Mouse (Mus musculus) midbrain, postnatal 0 days (tissue): ENCODE measurements around the gene Npw. TPM values are rescaled to one million over a fixed set of nuclear protein-coding genes. Genes with fewer than 3 reads are reported as not detected.
A peak's percentile ranks its signal among the peaks of the same experiment; 100 is the strongest.

ENCODE experiments used
- ATAC-seq: fragments of 200-750 bp; cut with Nextera tagmentation; 2 replicates; pipeline ENCODE4 v1.8.0; 2017; ENCODE audit warnings: moderate number of reproducible peaks, mild to moderate bottlenecking, moderate TSS enrichment, moderate library complexity; ENCODE audit not compliant: low FRiP score
- DNase-seq: peaks from one replicate; pipeline ENCODE4 v3.0.0-alpha.2; 2015; ENCODE audit warnings: low spot score
- H3K27ac ChIP-seq: fragments of 300-500 bp; sonication (generic); 2 replicates; pipeline ENCODE4 v1.5.1; 2014; ENCODE audit warnings: low read depth, mild to moderate bottlenecking, low read length, mixed read lengths
- H3K27me3 ChIP-seq: fragments of 300-500 bp; sonication (generic); 2 replicates; pipeline ENCODE4 v1.6.1; 2014; ENCODE audit warnings: low read length, control low read depth, mixed read lengths; ENCODE audit not compliant: insufficient read depth
- H3K36me3 ChIP-seq: fragments of 300-500 bp; sonication (generic); 2 replicates; pipeline ENCODE4 v1.6.1; 2014; ENCODE audit warnings: low read length, control low read depth, mixed read lengths; ENCODE audit not compliant: insufficient read depth
- H3K4me1 ChIP-seq: fragments of 300-500 bp; sonication (generic); 2 replicates; pipeline ENCODE4 v1.6.1; 2014; ENCODE audit warnings: mild to moderate bottlenecking, control low read depth, antibody characterized with exemption, low read length, mixed read lengths; ENCODE audit not compliant: insufficient read depth
- H3K4me2 ChIP-seq: fragments of 300-500 bp; sonication (generic); 2 replicates; pipeline ENCODE4 v1.6.1; 2014; ENCODE audit warnings: low read depth, mild to moderate bottlenecking, low read length, mixed read lengths; ENCODE audit not compliant: poor library complexity, severe bottlenecking
- H3K4me3 ChIP-seq: fragments of 300-500 bp; sonication (generic); 2 replicates; pipeline ENCODE4 v1.5.1; 2014; ENCODE audit warnings: low read depth, mild to moderate bottlenecking, low read length, moderate library complexity
- H3K9ac ChIP-seq: fragments of 300-500 bp; sonication (generic); replicated peaks from 2 replicates; pipeline ENCODE4 v1.6.1; 2014; ENCODE audit warnings: mild to moderate bottlenecking, low read length, moderate library complexity, mixed read lengths; ENCODE audit not compliant: poor library complexity, severe bottlenecking
- H3K9me3 ChIP-seq: fragments of 300-500 bp; sonication (generic); 2 replicates; pipeline ENCODE4 v1.6.1; 2016; ENCODE audit warnings: low read length, control low read depth
- CTCF ChIP-seq: IDR thresholded peaks from 2 replicates; pipeline ENCODE4 v1.5.1; 2016; ENCODE audit warnings: antibody characterized with exemption, mild to moderate bottlenecking
- WGBS: fragments of 180-500 bp; shearing (Covaris S2); extraction: QIAGEN DNeasy Blood & Tissue Kit; methylation state at CpG from one replicate; pipeline ENCODE4 v1.1.7; 2014; 5-methylcytosine and 5-hydroxymethylcytosine counted together
- polyA plus RNA-seq: library from polyadenylated mRNA; unstranded; fragments of >200 nt; fragmentation: Nextera tagmentation; extraction: Ambion mirVana; gene quantifications from 2 replicates; pipeline ENCODE4 v1.2.1, GENCODE M21; 2015
- total RNA-seq: library from RNA; depleted of rRNA; stranded (reverse); fragments of >200 nt; gene quantifications from 2 replicates; pipeline ENCODE4 v1.2.3, GENCODE M21; 2014

Gene Npw
- total and polyA plus RNA-seq, 2 experiments from 2014 or later: 0.86 TPM; not detected in 1

- peak within 1 kb of the TSS; percentile 65 for H3K4me2 ChIP-seq
- H3K36me3 ChIP-seq: peaks cover 23% of the 10 kb centered on the region
- TF ChIP-seq CTCF: 0 out of 2 replicates have a peak, but pooled peaks have one; percentile 15
- H3K27me3 ChIP-seq: no peaks in the 10 kb centered on the region
- DNase-seq (peak; percentile 70), ATAC-seq (peak; percentile 76)
- no peaks in the 10 kb centered on the region for H3K9me3 ChIP-seq
- peak within 1 kb of the TSS; percentile 64 for H3K4me3 ChIP-seq
- peaks cover 14% of the 10 kb centered on the region for H3K4me1 ChIP-seq
- WGBS: 2% methylated on average over 52 of the region's 55 CpGs
- peak within 1 kb of the TSS; percentile 93 for H3K9ac ChIP-seq
- H3K27ac ChIP-seq: peak within 1 kb of the TSS; percentile 89
These were observed 31.2 kb upstream of the Npw start, which contains the start of gene Syngr3 for GRCm38 (mm10) chr17:24689251-24690081. TSS of gene Syngr3 (minus strand) at chr17:24689955.

GRCm38 (mm10) chr17:24687599-24687998 is 29.3 kb upstream of the Npw start:
- DNase-seq (no peak), ATAC-seq (no peak)
- Histone ChIP-seq H3K36me3 (peaks cover 18% of the 10 kb centered on the region), H3K9me3 (no peaks in the 10 kb centered on the region), H3K27ac (no peak overlapping the region), H3K4me2 (peak overlapping the region; percentile 65), H3K9ac (peak overlapping the region; percentile 44; the same call in 1 of the 2 replicates), H3K4me3 (peak overlapping the region; percentile 64), H3K4me1 (peaks cover 14% of the 10 kb centered on the region), H3K27me3 (no peaks in the 10 kb centered on the region)
- TF ChIP-seq CTCF: no peak
- WGBS: 21% methylated on average over 23 of the region's 23 CpGs

GRCm38 (mm10) chr17:24687146-24687595 is 28.9 kb upstream of the Npw start:
- H3K27ac ChIP-seq: no peak overlapping the region
- H3K4me2 ChIP-seq: peak overlapping the region; percentile 65
- H3K4me1 ChIP-seq: peaks cover 14% of the 10 kb centered on the region
- H3K9me3 ChIP-seq: no peaks in the 10 kb centered on the region
- no peak for TF ChIP-seq CTCF
- DNase-seq (no peak), ATAC-seq (no peak)
- peak overlapping the region; percentile 64 for H3K4me3 ChIP-seq
- H3K9ac ChIP-seq: peak overlapping the region; percentile 44; the same call in 1 of the 2 replicates
- 2% methylated on average over 25 of the region's 25 CpGs for WGBS
- no peaks in the 10 kb centered on the region for H3K27me3 ChIP-seq
- H3K36me3 ChIP-seq: peaks cover 17% of the 10 kb centered on the region

- Histone ChIP-seq H3K4me3 (no peak overlapping the region), H3K4me1 (peaks cover 14% of the 10 kb centered on the region), H3K9me3 (no peaks in the 10 kb centered on the region), H3K27me3 (no peaks in the 10 kb centered on the region), H3K36me3 (peaks cover 22% of the 10 kb centered on the region), H3K27ac (no peak overlapping the region), H3K9ac (no peak overlapping the region), H3K4me2 (peak overlapping the region; percentile 18; the same call in 1 of the 2 replicates)
- TF ChIP-seq CTCF: no peak
- 39% methylated on average over 16 of the region's 16 CpGs for WGBS
- no peak for ATAC-seq
- DNase-seq: no peak
These were observed 28.3 kb upstream of the Npw start for GRCm38 (mm10) chr17:24686514-24686913.

- H3K9ac ChIP-seq: no peak overlapping the region
- TF ChIP-seq CTCF: no peak
- ATAC-seq: no peak
- no peak for DNase-seq
- no peak overlapping the region for H3K4me2 ChIP-seq
- H3K9me3 ChIP-seq: no peaks in the 10 kb centered on the region
- no peaks in the 10 kb centered on the region for H3K27me3 ChIP-seq
- no peaks in the 10 kb centered on the region for H3K4me1 ChIP-seq
- H3K27ac ChIP-seq: no peak overlapping the region
- peaks cover 57% of the 10 kb centered on the region for H3K36me3 ChIP-seq
- 97% methylated on average over 24 of the region's 24 CpGs for WGBS
- no peak overlapping the region for H3K4me3 ChIP-seq
These were observed 19.3 kb upstream of the Npw start for GRCm38 (mm10) chr17:24677500-24678080.

DNA sequence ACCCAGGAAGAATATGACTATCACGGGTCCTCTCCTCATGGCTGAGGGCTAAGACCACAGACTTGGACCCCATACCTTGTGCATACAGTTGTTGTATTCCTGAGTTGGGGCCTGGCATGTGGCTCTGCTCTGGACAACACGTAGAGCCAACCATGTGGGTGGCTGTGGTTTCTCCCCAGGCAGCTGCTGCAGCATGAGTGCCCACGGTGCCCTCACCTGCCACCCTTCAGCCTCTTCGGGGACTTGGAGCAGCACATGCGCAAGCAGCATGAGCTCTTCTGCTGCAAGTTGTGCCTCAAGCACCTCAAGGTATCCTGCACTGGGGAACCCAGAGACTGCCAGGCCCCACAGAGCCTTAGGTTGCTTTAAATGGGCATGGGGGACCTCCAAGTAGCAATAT is 18.6 kb upstream of the Npw start:
- H3K4me3 ChIP-seq: no peak overlapping the region
- H3K27ac ChIP-seq: no peak overlapping the region
- peaks cover 52% of the 10 kb centered on the region for H3K36me3 ChIP-seq
- DNase-seq (no peak), ATAC-seq (no peak)
- H3K4me2 ChIP-seq: no peak overlapping the region
- no peaks in the 10 kb centered on the region for H3K9me3 ChIP-seq
- WGBS: 93% methylated on average over 5 of the region's 5 CpGs
- H3K4me1 ChIP-seq: 0 out of 2 replicates have a peak, but pooled peaks cover 6% of the 10 kb centered on the region
- TF ChIP-seq CTCF: no peak
- H3K9ac ChIP-seq: no peak overlapping the region
- no peaks in the 10 kb centered on the region for H3K27me3 ChIP-seq
